Mouse (Mus musculus) adrenal gland, postnatal 14 days (tissue): ENCODE data around the gene Pnmt. TPM values are rescaled to one million over a fixed set of nuclear protein-coding genes. Genes with fewer than 3 reads are reported as not detected.

Source experiments
- DNase-seq: peaks from one replicate; pipeline ENCODE4 v3.0.0; 2021; ENCODE audit warnings: mixed read lengths
- long read RNA-seq, 2 experiments: library from polyadenylated mRNA; stranded (forward); transcript quantifications; one replicate each; pipeline ENCODE4 v2.0.0; 2021
- total RNA-seq: library from RNA; stranded (reverse); gene quantifications from 2 replicates; pipeline ENCODE4 v1.2.3, GENCODE M21; 2021

Gene Pnmt
- total RNA-seq: 687 and 769 TPM in 2 replicates
- long read RNA-seq, experiment 1, transcript Pnmt-201 (3 exons, 1,154 nt): major isoform, 721 of 779 reads
- long read RNA-seq, experiment 1, partial matches to known transcripts: 8 of 779 reads
- long read RNA-seq, experiment 1, other reads (novel, unspliced or antisense): 50 of 779 reads
- long read RNA-seq, experiment 2, transcript Pnmt-201 (3 exons, 1,154 nt): major isoform, 587 of 675 reads
- long read RNA-seq, experiment 2, partial matches to known transcripts: 16 of 675 reads
- long read RNA-seq, experiment 2, other reads (novel, unspliced or antisense): 72 of 675 reads

DNA sequence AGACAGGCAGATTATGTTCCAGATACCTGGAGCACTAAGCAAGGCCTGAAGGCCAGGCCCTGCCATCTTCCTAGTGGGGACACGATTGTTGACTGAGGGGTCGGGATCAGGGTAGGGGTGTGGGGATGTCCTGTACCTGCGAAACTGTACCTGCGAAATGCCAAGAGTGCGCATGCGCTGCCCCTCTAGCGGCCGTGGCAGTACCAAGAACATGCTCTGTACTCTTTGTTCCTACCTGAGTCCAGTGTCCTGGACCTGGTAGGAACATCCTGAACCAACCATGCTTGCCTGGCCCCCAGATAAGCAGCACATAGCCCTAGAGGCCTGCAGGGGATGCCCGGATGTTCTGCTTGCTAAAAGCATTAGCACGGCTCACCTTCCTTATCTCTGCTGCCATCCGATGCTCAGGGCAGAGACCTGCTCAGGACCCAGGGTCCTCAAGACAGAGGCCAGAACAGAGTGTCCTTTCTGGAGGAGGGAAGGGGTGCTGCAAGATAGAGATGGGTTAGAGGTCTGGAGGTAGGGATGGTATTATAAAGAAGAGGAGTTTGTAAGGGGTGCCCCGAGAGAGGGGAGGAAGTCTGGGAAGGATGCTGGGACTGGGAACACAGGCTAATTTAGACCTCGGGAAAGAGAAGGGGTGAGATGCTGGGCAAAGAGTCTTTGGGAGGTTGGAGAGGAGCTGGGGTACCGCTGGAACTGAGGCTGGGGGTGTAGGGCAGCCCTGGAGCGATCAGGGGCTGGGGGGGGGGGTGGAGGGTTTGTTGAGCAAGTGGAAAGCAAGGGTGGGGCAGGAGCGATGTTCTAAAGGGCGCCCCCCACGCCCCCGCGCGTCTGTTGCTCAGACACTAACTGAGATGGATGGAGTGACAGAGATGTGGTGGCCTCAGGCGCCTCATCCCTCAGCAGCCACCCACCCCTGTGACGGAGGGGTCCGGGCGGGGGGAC, at the start of gene Pnmt:
Gene Pnmt (plus strand): TSS at position 813 of the 948 bp plus-strand sequence.
- DNase-seq: no peak

DNA sequence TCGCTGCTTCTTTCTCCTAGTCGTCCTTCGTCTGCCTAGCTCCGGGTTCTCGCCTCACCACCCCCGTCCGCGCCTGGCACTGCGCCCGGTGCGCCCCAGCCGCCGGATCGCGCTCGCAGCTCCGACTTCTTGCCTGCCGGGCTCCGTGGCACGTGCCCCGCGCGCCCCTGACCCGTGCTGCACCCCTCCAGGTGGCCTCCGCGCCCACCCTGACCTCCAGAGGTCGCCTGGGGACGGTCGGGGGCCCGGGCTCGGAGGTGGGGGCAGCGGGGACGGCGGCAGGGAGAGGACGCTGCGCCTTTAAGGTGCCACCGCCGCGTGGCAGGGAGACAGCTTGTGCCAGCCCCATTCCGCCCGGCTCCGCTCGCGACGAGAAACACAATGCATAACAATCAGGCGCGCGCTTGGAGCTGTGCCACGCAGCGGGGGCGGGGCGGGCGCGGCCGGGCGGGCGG, 47.7 kb upstream of the Pnmt start:
- DNase-seq: peak; percentile 65

DNA sequence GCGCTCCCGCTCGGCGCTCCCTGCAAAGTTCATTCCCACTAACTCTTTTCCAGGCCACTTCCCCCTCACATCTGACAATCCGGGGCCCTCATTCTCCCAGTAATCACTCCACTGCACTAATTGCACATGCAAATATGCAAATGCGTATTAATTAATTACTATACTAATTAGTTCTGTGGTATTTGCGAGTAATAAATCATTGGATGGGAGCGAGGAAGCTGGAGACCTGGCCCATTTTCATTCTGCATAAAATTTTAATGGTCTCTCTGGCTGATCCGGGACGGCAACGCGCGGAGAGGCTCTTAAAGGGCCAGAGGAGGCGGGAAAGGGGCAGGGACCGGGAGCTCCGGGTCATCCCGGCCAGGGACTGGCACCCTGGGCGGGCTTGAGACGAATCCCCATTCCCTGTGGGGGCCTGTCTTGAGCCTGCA, 47.2 kb upstream of the Pnmt start:
- DNase-seq: no peak

DNA sequence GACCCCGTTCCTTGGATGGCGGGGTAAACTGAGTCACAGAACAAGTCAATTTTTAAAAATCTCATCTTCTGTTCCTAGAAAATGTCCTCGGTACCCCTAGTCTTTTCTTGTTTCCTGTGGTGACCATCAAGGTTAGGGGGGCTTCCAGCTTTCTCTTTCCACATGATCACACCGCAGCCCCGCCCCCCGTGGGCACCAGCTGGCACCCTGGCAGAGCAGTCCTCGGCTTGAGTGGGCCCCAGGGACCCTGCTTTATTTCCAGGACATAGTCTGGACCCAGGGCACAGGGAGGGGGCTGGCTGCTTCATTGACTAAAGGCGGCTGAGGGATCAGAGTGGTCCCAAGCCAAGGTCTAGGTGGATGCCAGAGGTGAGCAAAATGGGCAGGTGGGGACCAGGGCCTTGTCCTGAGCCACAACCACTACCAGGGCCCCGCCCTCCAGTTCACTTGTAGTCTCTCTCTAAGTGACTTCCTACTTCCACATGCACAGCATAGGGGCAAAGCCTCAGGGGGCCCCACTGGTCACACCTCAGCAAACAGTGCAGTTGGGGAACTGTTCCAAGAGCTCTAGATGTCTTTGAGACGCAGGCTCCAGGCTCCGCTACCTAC, 46.5 kb upstream of the Pnmt start:
- DNase-seq: no peak

DNA sequence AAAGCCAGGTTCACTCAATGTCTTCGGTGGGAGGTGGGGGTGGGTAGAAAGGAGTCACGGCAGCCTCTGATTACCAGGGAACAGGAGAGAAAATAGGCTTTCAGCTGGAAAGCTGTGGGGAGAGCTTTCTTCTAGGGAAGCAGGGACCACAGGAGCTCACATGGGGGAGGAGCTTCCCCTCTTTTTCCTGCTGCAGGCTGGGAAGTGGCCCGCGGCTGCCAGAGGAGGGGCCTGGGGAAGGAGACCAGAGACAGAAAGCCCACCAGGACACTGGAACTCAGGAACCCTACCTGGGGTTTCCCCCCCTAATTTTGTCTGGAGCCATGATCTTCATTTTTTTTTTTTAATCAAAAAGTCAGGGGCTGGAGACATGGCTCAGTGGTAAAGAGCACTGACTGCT, 45.7 kb upstream of the Pnmt start:
- DNase-seq: no peak

DNA sequence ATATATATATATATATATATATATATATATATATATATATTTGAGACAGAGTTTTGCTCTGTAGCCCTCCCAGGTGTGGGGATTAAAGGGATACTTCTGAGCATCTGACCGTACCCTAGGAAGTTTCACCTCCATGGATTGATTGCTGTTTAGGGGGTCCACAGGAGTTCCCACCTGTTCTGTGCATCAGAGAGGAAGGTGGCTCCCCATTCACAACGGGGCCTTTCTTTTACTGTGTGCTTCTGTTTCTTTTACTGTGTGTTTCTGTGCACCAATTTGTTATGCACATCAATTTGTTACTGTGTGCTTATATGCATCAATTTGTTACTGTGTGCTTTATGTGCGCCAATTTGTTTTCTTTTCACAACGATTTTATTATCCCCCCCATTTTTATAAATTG, 45.1 kb upstream of the Pnmt start:
- no peak for DNase-seq

DNA sequence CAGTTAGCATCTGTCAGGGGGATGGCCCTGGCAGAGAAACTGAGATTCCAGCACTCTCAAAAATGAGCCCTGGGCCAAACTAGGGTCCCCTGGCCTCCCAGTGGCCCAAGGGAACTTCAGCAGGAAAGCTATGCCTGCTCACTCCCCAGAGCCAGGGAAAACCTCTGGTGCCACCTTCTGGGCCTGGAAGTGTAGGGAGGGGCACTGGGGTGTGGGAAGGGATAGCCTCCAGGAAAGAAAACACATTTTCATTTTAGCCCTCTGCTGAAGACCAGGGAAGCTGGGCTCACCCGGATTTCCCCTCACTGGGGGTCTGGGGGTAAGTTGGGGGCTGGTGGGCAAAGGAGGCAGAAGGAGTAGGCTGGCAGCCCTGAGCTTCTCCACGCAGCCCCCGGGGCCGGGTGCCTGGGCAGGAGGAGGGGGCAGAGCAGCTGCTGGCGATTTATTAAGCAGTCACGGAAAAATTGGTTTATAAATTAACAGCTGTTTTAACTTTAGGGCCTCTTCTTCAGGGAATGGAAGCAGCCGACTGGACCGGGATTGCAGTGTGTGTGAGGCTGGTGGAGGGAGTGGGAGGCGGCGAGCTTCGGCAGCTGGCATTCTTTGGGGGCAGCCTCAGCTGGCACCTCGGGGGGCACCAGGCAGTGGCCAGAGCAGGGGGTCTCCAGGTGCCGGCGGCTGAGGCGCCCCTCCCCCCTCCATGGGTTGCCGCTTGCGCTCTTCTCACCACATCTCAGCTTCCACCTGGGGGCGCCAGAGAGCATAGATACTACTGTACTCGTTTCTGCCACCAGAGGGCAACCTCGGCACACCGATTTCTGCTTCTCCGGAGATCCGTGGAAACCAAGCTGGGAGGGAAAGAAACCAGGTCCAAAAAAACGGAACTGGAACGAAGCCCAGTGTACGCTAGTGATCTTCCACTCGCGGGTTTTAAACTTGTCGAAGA, 44.0 kb upstream of the Pnmt start:
- peak; percentile 94 for DNase-seq

DNA sequence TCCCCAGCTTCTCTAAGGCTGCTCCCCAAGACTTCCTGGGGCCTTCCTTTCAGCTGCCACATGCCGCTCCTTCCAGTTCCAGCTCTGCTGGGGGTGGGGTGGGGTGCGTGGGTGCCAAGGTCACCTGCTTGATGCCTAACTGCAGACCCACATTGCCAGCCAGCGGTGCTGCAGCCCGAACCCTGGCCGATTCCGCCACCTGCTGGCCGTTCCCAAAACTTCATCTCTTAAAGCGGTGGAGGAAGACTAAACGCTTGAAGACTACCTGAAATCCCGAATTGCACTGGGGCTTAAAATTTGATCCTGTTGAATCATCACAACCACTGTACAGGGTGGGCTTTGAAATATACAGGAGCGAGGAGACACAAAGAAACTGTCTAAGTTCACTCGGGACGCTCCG, 41.0 kb upstream of the Pnmt start:
- DNase-seq: peak; percentile 87

DNA sequence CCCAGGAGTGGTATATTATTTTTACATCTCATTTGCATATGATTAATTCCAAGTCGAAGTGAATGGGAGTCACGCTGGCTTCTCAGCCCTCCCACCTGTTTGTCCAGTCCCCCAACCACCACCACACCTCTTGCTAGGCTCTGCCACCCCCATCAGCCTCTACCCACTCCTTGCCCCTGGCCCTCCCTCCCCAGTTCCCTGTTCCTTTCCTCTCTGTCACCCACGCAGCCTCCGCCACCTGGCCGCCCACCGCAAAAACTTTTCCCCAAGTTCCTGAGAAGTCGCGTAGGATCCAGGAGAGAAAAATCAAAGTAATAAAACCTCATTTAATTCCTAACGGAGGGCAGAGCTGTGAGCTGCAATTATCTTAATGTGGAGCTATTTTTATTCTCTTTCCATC, 40.1 kb upstream of the Pnmt start:
- no peak for DNase-seq

DNA sequence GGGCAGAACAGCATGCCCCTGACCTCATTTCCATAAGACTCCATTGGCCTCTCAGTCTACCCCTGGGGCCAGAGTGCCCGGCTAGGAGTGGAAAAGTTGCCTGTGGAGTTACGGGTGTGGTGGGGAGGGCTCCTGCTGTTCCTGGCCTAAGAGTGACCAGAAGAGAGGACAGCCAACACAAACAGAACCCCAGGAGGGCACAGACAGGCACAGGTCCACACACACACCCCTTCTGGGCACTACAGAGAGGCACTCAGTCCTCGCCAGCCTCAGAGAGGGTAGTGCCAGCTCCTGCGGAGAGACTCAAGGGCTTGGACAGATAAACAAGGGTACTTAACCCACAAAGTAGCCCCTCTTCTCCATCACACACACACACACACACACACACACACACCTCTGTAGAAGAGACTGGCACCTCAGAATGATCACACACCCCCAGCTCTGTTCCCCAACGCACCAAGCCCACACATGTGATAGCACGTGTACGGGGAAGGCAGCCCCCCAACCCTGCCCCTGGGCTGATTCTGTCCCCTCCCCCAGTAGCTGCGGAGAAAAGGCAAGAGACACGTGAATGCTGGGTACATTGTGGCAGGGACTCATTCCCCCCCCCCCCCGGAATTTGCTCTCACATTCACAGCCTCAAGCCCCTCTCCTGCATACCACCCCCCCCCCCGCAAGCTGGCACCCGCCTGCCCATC, 38.7 kb upstream of the Pnmt start:
- DNase-seq: no peak

DNA sequence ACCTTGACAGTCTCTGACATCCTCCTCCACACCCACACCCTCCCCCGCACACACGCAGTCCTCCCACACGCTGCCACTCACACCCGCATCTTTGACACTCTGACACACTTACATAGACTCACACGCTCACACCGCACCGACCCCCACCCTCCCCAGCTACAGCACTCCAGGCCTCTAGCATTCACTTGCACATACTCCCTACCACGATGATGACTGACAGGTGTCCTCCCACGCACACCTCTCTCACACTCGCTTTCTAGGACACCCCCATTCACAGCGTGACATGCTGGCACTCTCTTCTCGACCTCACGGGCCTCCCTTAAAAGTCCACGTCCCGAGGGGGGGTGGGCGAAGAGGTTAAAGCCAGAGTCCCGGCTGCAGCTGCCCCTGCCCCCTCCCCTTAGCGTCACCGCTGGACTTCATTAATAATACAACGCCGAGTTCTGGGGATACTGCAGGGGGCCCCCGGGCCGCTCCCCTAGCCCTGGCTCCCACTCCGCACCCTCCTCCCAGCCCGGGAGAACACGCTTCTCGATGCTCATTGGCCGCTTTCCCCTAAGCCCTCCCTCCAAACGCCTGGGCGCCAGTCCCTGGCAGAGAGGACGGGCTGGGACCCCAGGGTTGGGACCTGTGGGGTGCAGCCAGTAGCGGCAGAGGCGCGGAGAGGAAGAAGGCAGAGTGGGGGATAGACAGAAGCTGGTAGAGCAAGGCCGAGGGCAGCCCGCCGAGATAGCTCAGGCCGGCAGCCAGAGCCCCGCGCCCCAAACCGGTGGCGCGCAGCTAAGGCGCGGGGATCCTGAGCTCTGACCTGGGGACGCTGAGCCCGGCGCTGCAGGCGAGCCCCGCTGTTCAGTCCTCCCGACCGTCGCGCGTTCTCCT, 37.9 kb upstream of the Pnmt start, which contains the start of gene Ppp1r1b:
Gene Ppp1r1b (plus strand): TSS at position 322 of the 879 bp plus-strand sequence.
- DNase-seq: peak; percentile 76

DNA sequence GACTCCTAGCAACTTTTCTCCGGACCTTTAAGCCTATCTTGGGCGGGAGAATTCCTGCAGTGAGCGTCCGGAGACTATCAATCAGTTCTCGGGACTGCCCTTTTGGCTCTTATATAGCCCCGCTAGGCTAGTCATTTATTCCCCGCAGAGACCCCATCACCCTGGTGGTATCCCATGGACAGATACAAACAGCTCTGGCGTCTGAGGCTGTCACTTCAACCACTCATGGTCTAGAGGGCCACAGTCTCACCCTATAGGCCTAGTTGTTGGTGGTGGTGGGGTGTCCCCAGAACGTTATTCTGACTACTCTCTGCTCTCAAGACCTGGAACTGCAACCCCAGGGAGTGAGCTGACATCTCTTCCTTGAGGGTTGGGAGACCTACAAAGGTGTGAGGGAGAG, 36.9 kb upstream of the Pnmt start:
- no peak for DNase-seq

DNA sequence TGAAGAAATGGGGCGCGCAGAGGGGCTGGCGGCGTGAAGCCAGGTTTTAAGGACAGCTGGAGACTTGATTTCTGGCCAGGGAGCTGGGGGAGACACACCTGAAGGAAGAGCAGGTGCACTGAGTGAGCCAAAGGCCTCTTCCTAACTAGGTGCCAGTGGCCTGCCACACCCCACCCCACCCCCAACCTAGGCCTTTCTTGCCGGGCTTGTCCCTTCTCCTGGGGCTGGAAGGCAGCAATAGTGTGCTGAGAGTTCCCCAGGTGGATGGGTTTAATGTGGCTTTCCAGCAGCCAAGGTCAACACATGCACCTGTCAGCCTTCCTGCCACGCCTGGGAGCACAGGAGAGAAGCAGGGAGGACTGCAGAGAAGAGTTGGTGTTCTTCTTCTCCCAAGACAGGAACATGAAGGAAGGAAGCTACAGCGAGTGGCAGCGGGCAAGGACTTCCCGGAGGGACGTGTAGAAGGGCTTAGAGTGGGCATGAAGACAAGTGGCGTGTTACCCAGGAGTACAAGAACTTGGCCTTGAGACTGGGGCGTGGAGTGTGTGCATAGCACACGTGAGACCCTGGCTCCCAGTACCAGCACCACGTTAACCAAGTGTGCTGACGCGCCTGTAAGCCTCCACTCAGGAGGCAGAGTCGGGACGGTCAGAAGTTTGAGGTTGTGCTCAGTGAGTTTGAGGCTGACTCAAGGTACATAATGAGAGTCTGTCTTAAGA, 33.8 kb upstream of the Pnmt start:
- DNase-seq: no peak

DNA sequence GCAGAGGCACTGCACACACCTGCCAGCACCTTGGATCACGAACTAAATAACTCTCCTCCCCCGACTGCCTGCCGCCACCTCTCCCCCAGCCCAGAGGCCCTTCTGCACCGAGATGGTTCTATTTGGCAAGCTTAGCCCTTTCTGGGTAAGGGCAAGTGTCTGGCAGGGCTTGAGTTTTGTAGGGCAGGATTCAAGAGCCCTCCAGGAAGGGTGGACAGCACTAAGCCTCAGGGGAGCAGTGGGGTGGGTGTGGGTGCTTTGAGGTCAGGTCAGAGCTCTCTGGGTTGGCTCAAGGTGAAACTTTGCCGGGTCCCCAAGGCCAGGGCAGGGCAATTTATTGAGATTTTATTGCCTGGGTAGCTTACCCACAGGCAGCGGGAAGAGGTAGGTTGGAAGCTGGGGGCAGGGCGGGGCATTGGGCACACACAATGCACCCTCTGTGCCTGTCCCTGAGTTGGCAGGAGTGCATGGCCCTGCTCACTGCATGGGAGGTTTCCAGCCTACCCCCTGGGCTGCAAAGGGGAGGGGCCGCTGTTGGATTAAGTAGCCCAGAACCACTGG, 32.5 kb upstream of the Pnmt start:
- no peak for DNase-seq

DNA sequence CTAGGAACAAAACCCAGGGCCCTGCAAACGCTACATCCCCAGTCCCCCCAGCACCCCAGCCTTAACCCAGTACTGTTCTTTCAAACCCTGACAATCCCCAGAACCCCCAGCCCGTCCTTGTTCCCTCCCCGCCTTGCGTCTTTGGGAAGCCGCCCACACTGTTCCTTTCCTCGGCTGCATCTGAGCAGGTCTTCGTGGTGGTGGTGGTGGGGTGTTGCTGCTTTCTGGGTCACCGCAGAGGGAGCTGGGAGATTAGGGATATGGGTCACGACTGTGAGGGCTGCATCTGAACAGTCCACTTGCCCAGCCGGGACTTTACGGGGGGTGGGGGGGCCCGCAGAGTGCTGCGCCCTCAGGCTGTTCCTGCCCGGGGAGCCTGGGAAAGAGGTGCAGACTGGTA, 31.8 kb upstream of the Pnmt start:
- DNase-seq: no peak

DNA sequence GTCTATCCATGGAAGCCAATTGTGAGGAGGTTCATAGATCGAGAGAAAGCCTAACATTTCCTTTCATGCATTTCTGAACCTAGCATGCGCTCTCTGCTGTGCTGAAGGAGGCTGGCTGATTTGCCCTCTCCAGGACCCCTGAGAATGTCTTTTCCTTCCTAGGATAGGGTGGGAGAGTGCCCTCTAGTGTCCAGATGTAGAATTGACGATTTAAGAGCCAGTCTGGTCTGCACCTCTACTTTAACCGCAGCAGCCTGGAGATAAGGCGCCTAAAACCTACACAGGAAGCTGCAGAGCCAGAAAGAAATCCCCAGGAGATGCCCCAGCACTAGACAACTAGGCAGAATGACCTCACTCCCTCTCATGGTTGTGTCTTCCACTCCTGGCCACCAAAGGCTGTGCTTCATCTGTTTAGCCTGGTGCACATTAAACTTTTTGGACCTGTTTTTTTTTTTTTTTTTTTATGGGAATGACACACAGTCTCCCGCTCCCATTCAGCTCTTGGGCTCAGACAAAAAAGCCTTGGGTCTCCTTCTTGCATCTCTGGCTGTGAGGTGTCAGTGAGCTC, 30.4 kb upstream of the Pnmt start:
- peak; percentile 60 for DNase-seq

DNA sequence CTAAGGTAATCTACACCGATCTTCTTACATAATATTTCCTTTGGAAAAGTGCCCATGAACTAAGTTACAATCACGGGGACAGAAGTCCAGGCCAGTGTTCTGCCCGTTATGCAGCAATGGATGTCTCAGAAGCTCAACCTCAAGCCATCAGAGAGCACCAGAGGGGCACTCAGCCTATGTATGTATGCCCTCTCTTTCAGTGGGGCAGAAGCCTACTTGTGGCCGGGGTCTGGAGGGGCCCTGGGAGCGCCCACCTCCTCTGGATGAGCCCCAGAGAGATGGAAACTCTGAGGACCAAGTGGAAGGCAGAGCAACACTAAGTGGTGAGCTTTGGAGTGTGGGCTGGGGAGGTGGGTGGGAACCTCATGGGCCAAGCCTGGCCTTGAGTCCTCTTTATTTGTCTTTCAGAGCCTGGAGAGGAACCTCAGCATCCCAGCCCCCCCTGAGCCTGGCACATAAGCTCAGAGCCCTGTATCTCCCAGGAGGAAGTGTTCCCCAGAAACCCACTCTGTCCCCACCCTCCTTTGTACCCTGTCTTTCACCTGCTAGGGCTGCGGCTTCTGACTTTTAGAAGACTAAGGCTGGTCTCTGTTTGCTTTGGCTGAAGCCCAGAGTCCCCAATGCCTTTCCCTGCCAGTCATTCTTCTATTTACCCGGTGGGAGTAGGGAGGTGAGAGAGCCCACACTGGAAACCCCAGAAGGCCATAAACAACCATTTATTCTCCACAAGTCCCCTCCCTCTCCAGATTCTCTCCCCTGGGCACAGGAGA, 29.4 kb upstream of the Pnmt start:
- DNase-seq: no peak
